Mouse (Mus musculus) spleen, adult 10 weeks (tissue): ENCODE measurements around the gene Serping1. TPM values are rescaled to one million over a fixed set of nuclear protein-coding genes. Genes with fewer than 3 reads are reported as not detected.

Experiments used
- polyA plus RNA-seq: library from polyadenylated mRNA; stranded (reverse); fragments of 350-450 nt; fragmentation: Illumina TruSeq; extraction: RNeasy Lipid Tissue Mini Kit (QIAGEN cat#74804); gene quantifications from one replicate; pipeline ENCODE4 v1.2.3, GENCODE M21; 2015; ENCODE audit warnings: low replicate concordance; ENCODE audit not compliant: insufficient read depth

The Serping1 gene
- polyA plus RNA-seq, result 159 TPM

GRCm38 (mm10) chr2:84775241-84775640 is at the start of gene Serping1:
Gene Serping1, minus strand, starts transcription at chr2:84775444.

DNA sequence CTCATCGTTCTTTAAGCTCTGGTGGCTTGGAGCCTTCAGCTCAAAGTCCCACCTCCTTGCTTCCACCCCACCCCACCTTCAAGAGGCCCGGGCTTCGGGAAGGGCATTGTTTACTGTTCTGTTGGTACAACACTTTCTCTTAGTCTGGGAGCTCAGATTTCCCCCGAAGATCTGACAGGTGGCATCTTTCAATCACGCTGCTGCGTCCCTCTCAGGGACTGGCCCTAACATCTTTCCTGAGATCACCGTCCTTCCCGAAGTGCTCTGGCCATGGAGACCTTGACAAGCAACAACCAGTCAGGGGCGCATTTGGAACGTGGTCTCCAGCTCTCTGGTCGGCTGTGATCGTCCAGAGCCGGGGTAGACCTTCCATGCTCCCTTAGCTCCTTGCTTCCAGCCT is 47.3 kb upstream of the Serping1 start, which contains the start of gene Smtnl1:
Gene Smtnl1, minus strand, starts transcription at position 101 of the 400 bp plus-strand sequence.

GRCm38 (mm10) chr2:84798493-84798921 is 23.3 kb upstream of the Serping1 start, which contains the start of gene Ube2l6:
Gene Ube2l6, plus strand, starts transcription at chr2:84798828.

GRCm38 (mm10) chr2:84743561-84743960 is 31.7 kb downstream of the Serping1 start, which contains the start of gene Gm19426:
Gene Gm19426, minus strand, starts transcription at chr2:84743655.

GRCm38 (mm10) chr2:84733579-84734300 is 41.5 kb downstream of the Serping1 start, which contains the start of gene Ypel4:
Gene Ypel4, plus strand, starts transcription at chr2:84734058.

DNA sequence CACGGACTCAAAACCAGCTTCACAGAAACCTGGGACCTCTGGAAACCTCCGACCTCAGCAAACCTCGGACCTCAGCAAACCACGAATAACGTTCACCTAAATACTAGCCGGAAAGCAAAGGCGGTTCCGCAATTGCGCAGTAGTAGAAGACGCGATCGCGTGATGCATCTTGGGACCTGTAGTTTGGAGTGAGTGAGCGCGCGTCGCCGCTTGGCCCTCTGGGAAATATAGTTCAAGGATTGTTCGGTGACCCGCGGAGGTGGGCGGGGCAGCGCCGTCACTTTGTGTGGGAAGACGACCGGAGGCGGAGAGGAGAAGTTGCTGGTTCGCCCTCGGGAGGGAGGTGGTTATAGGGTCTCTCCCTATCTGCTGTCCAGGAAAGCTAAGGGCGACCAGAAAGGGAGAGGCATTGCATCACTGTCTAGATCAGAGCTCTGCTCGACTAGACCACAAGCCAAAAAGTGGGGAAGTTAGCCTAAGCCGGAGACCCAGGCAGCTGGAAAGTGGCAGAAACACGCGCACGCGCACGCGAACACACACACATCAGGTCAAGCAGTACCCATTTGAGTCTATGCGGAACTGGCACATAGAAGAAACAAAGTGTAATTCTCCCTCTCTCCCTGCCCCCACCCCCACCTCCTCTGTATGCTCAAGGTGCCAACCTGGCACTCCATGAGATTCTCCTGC is 47.9 kb downstream of the Serping1 start, which contains the start of gene Clp1:
Gene Clp1, minus strand, starts transcription at position 179 of the 687 bp plus-strand sequence.

Other genes with a start within 250 kb of the Serping1 start
- gene Ctnnd1, start 124.7 kb downstream of the Serping1 start, polyA plus RNA-seq, result 54.6 TPM
- gene Btbd18, start 116.4 kb downstream of the Serping1 start, polyA plus RNA-seq, result 0.07 TPM
- 34.9 TPM for gene Selenoh, start 104.7 kb downstream of the Serping1 start, polyA plus RNA-seq
- not detected for gene Gm28635, start 97.4 kb downstream of the Serping1 start, polyA plus RNA-seq
- gene Med19, start 97.0 kb downstream of the Serping1 start, polyA plus RNA-seq, result 32.3 TPM
- gene Tmx2, start 96.3 kb downstream of the Serping1 start, polyA plus RNA-seq, result 60.1 TPM
- 39.7 TPM for gene Zdhhc5, start 60.3 kb downstream of the Serping1 start, polyA plus RNA-seq
- gene Clp1, start 48.1 kb downstream of the Serping1 start, polyA plus RNA-seq, result 35.0 TPM
- 15.9 TPM for gene Ypel4, start 41.4 kb downstream of the Serping1 start, polyA plus RNA-seq
- not detected for gene Gm19426, start 31.8 kb downstream of the Serping1 start, polyA plus RNA-seq
- gene Ube2l6, start 23.4 kb upstream of the Serping1 start, polyA plus RNA-seq, result 228 TPM
- gene Smtnl1, start 47.2 kb upstream of the Serping1 start, polyA plus RNA-seq, result not detected
- 16.9 TPM for gene Timm10, start 51.6 kb upstream of the Serping1 start, polyA plus RNA-seq
- gene Slc43a1, start 63.4 kb upstream of the Serping1 start, polyA plus RNA-seq, result 16.0 TPM
- gene Rtn4rl2, start 111.3 kb upstream of the Serping1 start, polyA plus RNA-seq, result not detected
- 48.3 TPM for gene Slc43a3, start 161.1 kb upstream of the Serping1 start, polyA plus RNA-seq
- 17.7 TPM for gene Prg2, start 205.0 kb upstream of the Serping1 start, polyA plus RNA-seq
- 30.0 TPM for gene Prg3, start 212.8 kb upstream of the Serping1 start, polyA plus RNA-seq